Mouse (Mus musculus) layer of hippocampus, adult 2 months (tissue): ENCODE data around the gene Lrrc23. TPM values are rescaled to one million over a fixed set of nuclear protein-coding genes. Genes with fewer than 3 reads are reported as not detected.
A peak's percentile ranks its signal among the peaks of the same experiment; 100 is the strongest.

Source experiments
- DNase-seq, 2 experiments: peaks; one replicate each; pipeline ENCODE4 v3.0.0; 2022; ENCODE audit warnings: low spot score in 2 of 2
- H3K27ac ChIP-seq: fragments of 200-600 bp; 2 replicates; pipeline ENCODE4 v1.8.1; 2022
- H3K4me3 ChIP-seq: fragments of 200-600 bp; 2 replicates; pipeline ENCODE4 v1.8.1; 2022; ENCODE audit warnings: mild to moderate bottlenecking
- CTCF ChIP-seq: fragments of 200-600 bp; conservative IDR thresholded peaks from 2 replicates; pipeline ENCODE4 v1.8.1; 2022; ENCODE audit warnings: antibody characterized with exemption, mild to moderate bottlenecking, moderate library complexity
- total RNA-seq, 2 experiments: library from RNA; stranded (reverse); gene quantifications; 2 replicates each; pipeline ENCODE4 v1.2.3; 2021

The Lrrc23 gene
- total RNA-seq, 2 experiments from 2014 or later = 1.4 to 1.6 TPM

GRCm38 (mm10) chr6:124740888-124741761 lies 38.4 kb downstream of the Lrrc23 start, which contains the start of gene Grcc10:
Gene Grcc10, minus strand, starts transcription at chr6:124741374.
- peak within 1 kb of the TSS; percentile 100 for H3K27ac ChIP-seq
- peak; percentile 88 to 92 for DNase-seq
- peak within 1 kb of the TSS; percentile 65 for H3K4me3 ChIP-seq
- TF ChIP-seq CTCF = no peak

GRCm38 (mm10) chr6:124740211-124740887 lies 39.2 kb downstream of the Lrrc23 start:
- no peak for DNase-seq
- peak overlapping the region; percentile 65 for H3K4me3 ChIP-seq
- TF ChIP-seq CTCF = peak; percentile 81
- H3K27ac ChIP-seq = peak overlapping the region; percentile 100

DNA sequence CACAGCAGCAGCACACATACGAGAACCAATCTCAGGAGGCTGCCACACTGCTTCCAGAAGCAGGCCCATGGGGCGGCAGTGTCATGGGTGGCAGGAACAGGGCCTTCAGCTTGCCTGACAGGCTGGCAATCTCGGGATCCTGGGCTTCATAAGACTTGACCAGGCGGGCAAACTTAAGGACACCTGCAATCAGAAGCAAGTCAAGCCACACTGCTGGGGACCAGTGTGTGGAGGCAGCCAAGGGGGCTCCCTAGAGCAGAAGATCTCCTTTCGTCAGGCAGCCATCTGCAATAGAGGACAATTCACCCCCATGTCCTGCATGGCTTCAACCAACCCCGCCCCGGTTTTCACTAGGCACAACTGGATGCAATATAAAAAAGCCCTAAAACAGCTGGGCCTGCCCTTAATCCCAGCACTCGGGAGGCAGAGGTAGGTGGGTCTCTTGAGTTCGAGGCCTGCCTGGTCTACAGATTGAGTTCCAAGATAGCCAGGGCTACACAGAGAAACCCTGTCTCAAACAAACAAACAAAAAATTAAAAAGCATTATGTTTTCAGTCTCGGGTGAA lies 40.2 kb downstream of the Lrrc23 start:
- DNase-seq = no peak
- H3K27ac ChIP-seq = peak overlapping the region; percentile 100; the same call in 1 of the 2 replicates
- no peak for TF ChIP-seq CTCF

DNA sequence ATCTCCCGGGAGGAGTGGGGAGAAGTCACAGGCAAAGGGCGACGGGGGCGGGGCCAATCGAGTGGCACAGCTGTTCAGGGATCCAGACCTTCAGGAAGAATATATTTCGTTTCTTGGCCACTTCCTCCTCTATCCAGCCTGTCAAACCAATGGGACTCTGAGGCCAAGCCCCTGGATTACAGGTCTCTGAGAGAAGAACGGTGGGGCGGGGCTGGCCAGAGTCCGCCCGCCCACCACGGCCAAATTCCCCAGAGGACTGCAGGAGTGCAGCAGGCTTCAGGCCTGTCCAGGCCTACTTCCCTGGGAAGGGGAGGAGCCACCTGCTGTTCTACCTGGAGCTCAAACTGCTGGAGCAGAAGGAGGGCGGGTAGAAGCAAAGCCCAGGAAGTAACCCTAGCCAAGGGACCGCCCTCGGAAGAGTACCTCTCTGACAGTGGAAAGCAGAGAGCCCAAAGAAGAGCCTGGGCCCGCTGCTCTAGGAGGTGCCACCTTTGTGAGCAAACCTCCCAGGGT lies 41.0 kb downstream of the Lrrc23 start, which contains the start of gene Ptpn6:
TSS of gene Ptpn6 (minus strand) at position 204 of the 513 bp plus-strand sequence.
- H3K27ac ChIP-seq = peak within 1 kb of the TSS; percentile 100; the same call in 1 of the 2 replicates
- no peak within 1 kb of the TSS for H3K4me3 ChIP-seq
- TF ChIP-seq CTCF = no peak
- DNase-seq = no peak

More for the DNA sequence above, 40.2 kb downstream of the Lrrc23 start:
- H3K4me3 ChIP-seq = no peak overlapping the region

DNA sequence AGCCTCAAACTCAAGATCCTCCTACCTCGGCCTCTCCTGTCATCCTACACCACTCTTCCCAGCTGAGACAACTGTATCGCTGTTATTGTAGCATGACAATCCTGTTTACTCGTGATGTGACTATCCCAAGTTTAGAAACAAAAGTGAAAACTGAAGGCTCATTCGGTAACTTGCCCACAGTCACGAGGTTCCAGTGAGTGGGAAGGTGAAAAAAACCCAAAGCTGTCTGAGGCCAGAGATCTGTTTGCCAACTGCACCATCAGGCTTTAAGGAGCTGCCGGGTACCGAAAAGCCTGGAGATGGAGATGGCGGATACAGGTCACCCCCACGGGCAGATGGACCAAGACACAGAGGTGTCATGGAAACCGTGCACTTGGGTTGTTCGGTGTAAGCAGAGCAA lies 42.5 kb downstream of the Lrrc23 start:
- DNase-seq = no peak
- no peak overlapping the region for H3K4me3 ChIP-seq
- H3K27ac ChIP-seq = no peak overlapping the region
- no peak for TF ChIP-seq CTCF

- no peak for DNase-seq
- no peak for TF ChIP-seq CTCF
- H3K4me3 ChIP-seq = no peak overlapping the region
- H3K27ac ChIP-seq = no peak overlapping the region
Measured at GRCm38 (mm10) chr6:124734417-124734816, 45.1 kb downstream of the Lrrc23 start.

DNA sequence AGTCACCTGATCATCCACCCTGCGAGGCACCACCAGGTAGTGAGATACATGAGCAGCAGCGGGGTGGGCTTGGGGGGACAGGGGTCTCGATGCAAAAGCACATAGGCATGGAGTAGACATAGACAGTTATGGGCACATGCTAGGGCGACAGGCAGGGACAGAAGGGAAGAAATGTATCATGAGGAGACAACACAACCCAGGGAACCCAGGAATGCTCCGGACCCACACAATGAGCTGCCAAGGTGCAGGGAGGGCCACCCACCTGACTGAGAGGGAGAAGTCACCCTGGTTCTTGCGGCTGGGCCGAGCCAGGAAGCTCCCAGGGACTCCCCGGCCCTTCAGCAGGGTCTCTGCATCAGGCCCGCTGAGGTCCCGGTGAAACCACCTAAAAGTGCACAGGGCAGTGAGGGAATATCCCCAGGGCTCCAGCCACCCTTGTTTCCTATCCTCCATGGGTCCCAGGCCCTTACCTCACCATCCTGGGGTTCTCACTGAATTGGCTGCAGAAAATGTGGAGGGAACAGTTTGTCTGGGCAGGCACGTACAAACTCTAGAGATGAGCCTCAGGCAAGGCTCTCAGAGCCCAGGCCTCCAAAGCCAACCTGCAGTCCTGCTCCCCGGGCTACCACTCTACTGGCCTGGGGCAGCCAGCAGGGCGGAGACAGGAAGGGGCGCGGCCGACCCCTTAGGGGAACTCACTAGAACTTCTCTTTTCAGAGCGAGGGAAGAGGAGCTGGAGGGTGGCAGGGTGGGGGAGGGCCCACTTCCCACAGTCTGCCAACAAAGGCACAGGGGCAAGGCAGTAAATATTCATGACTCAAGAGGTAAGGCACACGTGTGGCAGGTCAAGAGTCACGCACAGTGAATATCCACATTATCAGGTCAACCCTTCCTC lies 46.8 kb downstream of the Lrrc23 start:
- H3K27ac ChIP-seq = peak overlapping the region; percentile 32; the same call in 1 of the 2 replicates
- no peak for TF ChIP-seq CTCF
- DNase-seq = no peak
- peak overlapping the region; percentile 8; the same call in 1 of the 2 replicates for H3K4me3 ChIP-seq

- no peak overlapping the region for H3K4me3 ChIP-seq
- no peak for TF ChIP-seq CTCF
- no peak for DNase-seq
- H3K27ac ChIP-seq = no peak overlapping the region
Measured at GRCm38 (mm10) chr6:124731038-124731437, 48.5 kb downstream of the Lrrc23 start.

- no peak for DNase-seq
- H3K27ac ChIP-seq = no peak overlapping the region
- no peak overlapping the region for H3K4me3 ChIP-seq
- no peak for TF ChIP-seq CTCF
Measured at GRCm38 (mm10) chr6:124729850-124730705, 49.4 kb downstream of the Lrrc23 start.

DNA sequence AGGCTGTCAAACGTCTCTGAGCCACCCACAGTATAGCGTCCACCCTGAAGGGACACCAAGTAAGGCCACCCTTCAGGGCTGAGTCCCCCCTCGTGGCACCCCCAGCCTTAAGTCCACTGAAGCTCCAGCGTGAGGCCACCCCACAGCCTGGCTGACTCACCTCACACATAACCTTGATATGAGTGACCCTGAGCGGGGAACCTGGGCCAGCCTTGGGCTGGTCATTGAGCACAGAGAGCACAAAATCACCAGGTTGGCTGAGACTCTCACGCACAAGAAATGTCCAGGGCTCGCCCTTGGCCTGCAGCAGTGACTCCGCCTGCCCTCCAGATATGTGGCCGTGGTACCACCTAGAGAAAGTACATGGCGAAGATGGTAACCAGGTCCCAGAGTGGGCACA lies 50.9 kb downstream of the Lrrc23 start:
- TF ChIP-seq CTCF = no peak
- DNase-seq = no peak
- Histone ChIP-seq H3K4me3 (no peak overlapping the region), H3K27ac (no peak overlapping the region)

DNA sequence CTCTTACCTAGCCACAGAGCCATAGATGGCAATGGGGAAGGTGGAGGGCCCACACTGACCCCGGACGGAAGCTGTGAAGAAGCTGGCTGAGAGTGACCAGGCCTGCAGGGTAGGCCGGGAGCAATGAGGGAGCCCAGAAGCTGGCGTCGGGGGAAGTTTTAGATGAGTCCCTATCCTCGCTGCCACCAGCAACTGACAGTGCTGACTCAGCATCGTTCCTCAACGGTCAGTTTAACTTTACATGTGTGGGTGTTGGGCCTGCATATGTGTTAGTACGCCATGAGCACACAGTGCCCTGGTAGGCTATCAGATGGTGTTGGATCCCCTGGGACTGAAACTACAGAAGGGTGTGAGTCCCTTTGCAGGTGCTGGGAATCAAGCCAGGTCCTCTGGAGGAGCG lies 55.1 kb downstream of the Lrrc23 start:
- DNase-seq = no peak
- TF ChIP-seq CTCF = no peak
- H3K27ac ChIP-seq = no peak overlapping the region
- no peak overlapping the region for H3K4me3 ChIP-seq
